Mouse (Mus musculus) embryonic facial prominence, embryonic 15.5 days (tissue): ENCODE data around the gene Nap1l1. TPM values are rescaled to one million over a fixed set of nuclear protein-coding genes. Genes with fewer than 3 reads are reported as not detected.

Source experiments
- ATAC-seq: fragments of 200-750 bp; cut with Nextera tagmentation; 2 replicates; pipeline ENCODE4 v1.8.0; 2017; ENCODE audit warnings: low read depth, moderate TSS enrichment; ENCODE audit not compliant: insufficient number of reproducible peaks, low FRiP score, low TSS enrichment
- H3K27ac ChIP-seq: fragments of 300-500 bp; sonication (generic); replicated peaks from 2 replicates; pipeline ENCODE4 v1.5.1; 2015; ENCODE audit warnings: mild to moderate bottlenecking, inconsistent platforms
- H3K27me3 ChIP-seq: fragments of 300-500 bp; sonication (generic); 2 replicates; pipeline ENCODE4 v1.6.1; 2015; ENCODE audit warnings: inconsistent platforms
- H3K36me3 ChIP-seq: fragments of 300-500 bp; sonication (generic); 2 replicates; pipeline ENCODE4 v1.6.1; 2015; ENCODE audit warnings: mild to moderate bottlenecking, inconsistent platforms
- H3K4me1 ChIP-seq: fragments of 300-500 bp; sonication (generic); 2 replicates; pipeline ENCODE4 v1.6.1; 2015; ENCODE audit warnings: inconsistent platforms
- H3K4me2 ChIP-seq: fragments of 300-500 bp; sonication (generic); replicated peaks from 2 replicates; pipeline ENCODE4 v1.6.1; 2015; ENCODE audit warnings: mild to moderate bottlenecking, inconsistent platforms
- H3K4me3 ChIP-seq: fragments of 300-500 bp; sonication (generic); replicated peaks from 2 replicates; pipeline ENCODE4 v1.5.1; 2015; ENCODE audit warnings: mild to moderate bottlenecking, inconsistent platforms
- H3K9ac ChIP-seq: fragments of 300-500 bp; sonication (generic); 2 replicates; pipeline ENCODE4 v1.6.1; 2015; ENCODE audit warnings: inconsistent platforms
- H3K9me3 ChIP-seq: fragments of 300-500 bp; sonication (generic); replicated peaks from 2 replicates; pipeline ENCODE4 v1.6.1; 2016; ENCODE audit warnings: inconsistent platforms
- WGBS: fragments of 180-500 bp; shearing (Covaris S2); methylation state at CpG from one replicate; pipeline ENCODE4 v1.1.7; 2015; 5-methylcytosine and 5-hydroxymethylcytosine counted together
- polyA plus RNA-seq: library from polyadenylated mRNA; unstranded; fragments of >200 nt; fragmentation: Nextera tagmentation; extraction: Ambion mirVana; gene quantifications from 2 replicates; pipeline ENCODE4 v1.2.1, GENCODE M21; 2015

Nap1l1 gene
- polyA plus RNA-seq, 1 experiment from 2014 or later = 198 TPM

DNA sequence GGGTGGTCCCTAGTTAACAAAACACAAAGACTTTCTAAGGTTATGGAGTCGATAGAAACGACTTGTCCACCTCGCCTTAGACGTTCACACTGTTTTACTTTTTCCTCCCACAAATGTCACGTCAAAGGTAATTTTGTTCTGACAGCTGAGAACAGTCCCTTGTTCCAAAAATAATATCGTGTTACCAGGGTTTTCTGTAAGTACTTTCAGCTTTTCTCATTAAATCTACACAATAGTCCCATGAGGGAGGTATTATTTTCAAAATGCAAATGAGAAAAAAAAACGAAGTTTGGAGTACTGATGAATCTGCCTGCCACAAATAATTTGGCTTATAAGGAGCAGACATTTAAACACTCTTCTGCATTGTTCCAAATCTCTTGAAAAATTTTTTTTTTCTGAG lies 14.9 kb upstream of the Nap1l1 start:
- H3K36me3 ChIP-seq = no peaks in the 10 kb centered on the region
- H3K27ac ChIP-seq = no peak overlapping the region
- no peak overlapping the region for H3K4me2 ChIP-seq
- H3K4me3 ChIP-seq = no peak overlapping the region
- no peaks in the 10 kb centered on the region for H3K27me3 ChIP-seq
- WGBS = 42% methylated on average over 7 of the region's 7 CpGs
- no peaks in the 10 kb centered on the region for H3K9me3 ChIP-seq
- H3K4me1 ChIP-seq = no peaks in the 10 kb centered on the region
- no peak overlapping the region for H3K9ac ChIP-seq
- ATAC-seq = no peak

DNA sequence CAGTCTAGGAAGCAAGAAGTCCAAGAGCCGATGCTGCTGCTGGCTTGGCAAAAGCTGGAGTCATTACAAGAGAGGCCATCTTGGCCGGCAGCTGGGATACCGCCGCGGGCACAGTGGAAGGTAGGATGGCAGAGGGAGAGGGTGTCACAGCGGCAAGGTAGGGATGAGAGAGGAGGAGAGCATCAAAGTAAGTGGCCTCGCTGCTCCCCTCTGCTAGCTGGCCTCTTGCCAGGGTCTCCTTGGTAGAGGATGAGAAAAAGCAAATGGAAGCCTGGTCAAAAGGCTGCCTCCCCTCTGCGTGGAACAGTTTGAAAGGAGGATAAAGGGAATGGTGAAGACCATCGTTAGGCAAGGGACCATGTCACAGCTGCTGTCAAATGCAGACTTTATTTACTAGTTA lies 14.0 kb upstream of the Nap1l1 start:
- WGBS = 75% methylated on average over 9 of the region's 9 CpGs
- no peaks in the 10 kb centered on the region for H3K36me3 ChIP-seq
- no peak overlapping the region for H3K27ac ChIP-seq
- H3K9ac ChIP-seq = no peak overlapping the region
- H3K9me3 ChIP-seq = no peaks in the 10 kb centered on the region
- no peak overlapping the region for H3K4me3 ChIP-seq
- no peak overlapping the region for H3K4me2 ChIP-seq
- no peaks in the 10 kb centered on the region for H3K27me3 ChIP-seq
- H3K4me1 ChIP-seq = no peaks in the 10 kb centered on the region
- no peak for ATAC-seq

DNA sequence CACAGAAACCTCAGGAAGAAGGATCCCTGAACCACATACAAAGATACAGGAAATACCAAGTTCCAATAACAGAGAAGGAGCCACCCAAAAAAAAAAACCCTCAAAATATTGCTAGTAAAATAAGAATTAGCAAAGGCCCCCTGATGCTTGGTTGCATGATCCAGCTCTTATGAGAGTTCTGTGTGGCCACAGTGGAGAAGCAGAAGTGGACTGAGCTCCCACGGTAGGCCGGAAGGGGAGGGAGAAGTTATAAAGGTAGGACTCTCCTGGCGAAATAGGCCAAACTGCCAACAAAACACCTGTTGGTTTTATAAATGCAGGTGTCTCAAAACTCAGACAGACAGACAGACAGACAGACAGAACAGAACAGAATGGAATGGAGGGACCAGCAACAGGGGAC lies 13.1 kb upstream of the Nap1l1 start:
- H3K4me3 ChIP-seq = no peak overlapping the region
- H3K36me3 ChIP-seq = no peaks in the 10 kb centered on the region
- H3K9me3 ChIP-seq = no peaks in the 10 kb centered on the region
- H3K27me3 ChIP-seq = no peaks in the 10 kb centered on the region
- no peak overlapping the region for H3K27ac ChIP-seq
- no peak overlapping the region for H3K9ac ChIP-seq
- no peaks in the 10 kb centered on the region for H3K4me1 ChIP-seq
- no peak overlapping the region for H3K4me2 ChIP-seq
- WGBS = 85% methylated on average over 3 of the region's 3 CpGs
- no peak for ATAC-seq

DNA sequence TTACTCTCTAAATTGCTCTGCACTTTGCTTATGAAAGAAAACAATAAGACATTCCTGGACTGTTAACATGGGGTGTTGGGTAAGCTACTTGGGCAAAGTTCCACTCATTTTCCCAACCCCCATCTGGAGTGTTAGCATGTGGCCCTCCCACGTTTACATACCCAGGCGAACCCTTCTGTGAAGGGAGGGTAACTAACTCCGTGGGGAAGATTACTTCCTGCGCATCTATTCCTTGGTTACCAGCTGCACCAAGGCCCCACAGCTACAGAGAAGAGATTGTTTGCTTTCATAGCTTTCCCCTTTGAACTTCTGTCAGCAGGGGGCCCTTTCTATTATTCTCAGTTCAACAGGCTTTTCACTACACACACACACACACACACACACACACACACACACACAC lies 12.6 kb upstream of the Nap1l1 start:
- Histone ChIP-seq H3K9ac (no peak overlapping the region), H3K27me3 (no peaks in the 10 kb centered on the region), H3K4me3 (no peak overlapping the region), H3K36me3 (no peaks in the 10 kb centered on the region), H3K4me1 (no peaks in the 10 kb centered on the region), H3K4me2 (no peak overlapping the region), H3K27ac (no peak overlapping the region), H3K9me3 (no peaks in the 10 kb centered on the region)
- 18% methylated on average over 4 of the region's 4 CpGs for WGBS
- no peak for ATAC-seq

DNA sequence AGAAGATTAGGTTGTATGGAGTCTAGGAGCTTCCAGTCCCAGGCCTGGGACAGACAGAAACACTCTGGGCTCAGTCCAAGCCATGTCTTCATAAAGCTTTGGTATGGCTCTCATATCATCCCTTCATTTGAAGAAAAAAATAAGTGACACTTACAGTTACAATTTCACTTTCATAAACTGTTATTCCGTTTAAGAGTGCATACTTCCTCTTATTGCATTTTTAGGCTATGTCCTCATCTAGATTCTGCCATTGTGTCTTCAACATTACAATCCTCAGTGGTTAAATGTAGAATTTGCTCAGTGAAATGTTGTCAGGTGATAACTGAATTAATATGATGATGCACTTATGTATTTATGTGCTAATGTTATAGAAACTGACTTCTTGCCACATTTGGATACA lies 8.2 kb upstream of the Nap1l1 start:
- Histone ChIP-seq H3K4me2 (no peak overlapping the region), H3K27me3 (no peaks in the 10 kb centered on the region), H3K9ac (no peak overlapping the region), H3K9me3 (no peaks in the 10 kb centered on the region), H3K36me3 (no peaks in the 10 kb centered on the region), H3K27ac (no peak overlapping the region), H3K4me1 (no peaks in the 10 kb centered on the region), H3K4me3 (no peak overlapping the region)
- 80% methylated on average over 1 of the region's 1 CpGs for whole genome bisulfite sequencing
- ATAC-seq = no peak

DNA sequence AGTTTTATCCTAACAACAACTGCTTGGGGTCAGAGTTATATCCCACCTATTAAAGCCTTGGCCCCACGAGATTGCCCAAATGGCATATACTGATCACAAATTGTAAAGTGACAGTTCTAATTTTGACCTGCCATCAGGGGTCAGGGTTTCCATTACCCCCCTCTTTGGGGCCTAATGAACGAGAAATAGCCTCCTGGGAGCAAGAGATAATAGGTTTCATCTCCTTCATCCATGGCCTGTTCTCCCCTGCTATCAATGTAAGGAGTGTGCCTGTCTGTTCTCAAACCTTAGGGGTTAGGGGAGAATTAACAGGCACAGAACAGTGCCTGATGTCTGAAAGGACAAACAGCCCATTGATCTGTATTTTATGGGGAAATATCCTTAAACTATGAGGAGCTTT lies 7.6 kb upstream of the Nap1l1 start:
- Histone ChIP-seq H3K4me3 (no peak overlapping the region), H3K36me3 (no peaks in the 10 kb centered on the region), H3K9me3 (no peaks in the 10 kb centered on the region), H3K9ac (no peak overlapping the region), H3K27me3 (no peaks in the 10 kb centered on the region), H3K4me1 (no peaks in the 10 kb centered on the region), H3K4me2 (no peak overlapping the region), H3K27ac (no peak overlapping the region)
- no peak for ATAC-seq
- WGBS = 54% methylated on average over 2 of the region's 2 CpGs

DNA sequence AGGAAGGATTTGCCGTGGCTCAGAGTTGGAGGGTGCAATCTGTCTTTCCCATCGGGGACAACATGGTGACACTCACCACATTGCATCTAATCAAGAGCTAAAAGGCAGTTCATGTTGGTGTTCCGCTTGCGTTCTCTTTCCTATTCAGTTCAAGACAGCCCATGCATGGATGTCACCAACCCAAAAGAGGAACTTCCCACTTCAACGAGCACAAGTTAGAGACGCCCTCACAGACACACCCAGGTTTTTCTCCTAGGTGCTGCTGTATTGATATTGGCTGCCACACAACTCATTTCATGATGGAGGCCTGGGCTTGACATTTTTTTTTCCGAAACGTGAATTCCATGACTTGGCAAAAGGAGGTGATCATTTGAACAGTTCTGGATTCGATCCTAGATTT lies 1.9 kb upstream of the Nap1l1 start:
- H3K4me3 ChIP-seq = no peak overlapping the region
- H3K27me3 ChIP-seq = no peaks in the 10 kb centered on the region
- no peak overlapping the region for H3K4me2 ChIP-seq
- no peak for ATAC-seq
- no peaks in the 10 kb centered on the region for H3K36me3 ChIP-seq
- H3K9me3 ChIP-seq = no peaks in the 10 kb centered on the region
- WGBS = 83% methylated on average over 9 of the region's 9 CpGs
- H3K27ac ChIP-seq = no peak overlapping the region
- no peak overlapping the region for H3K9ac ChIP-seq
- peaks cover 20% of the 10 kb centered on the region for H3K4me1 ChIP-seq

DNA sequence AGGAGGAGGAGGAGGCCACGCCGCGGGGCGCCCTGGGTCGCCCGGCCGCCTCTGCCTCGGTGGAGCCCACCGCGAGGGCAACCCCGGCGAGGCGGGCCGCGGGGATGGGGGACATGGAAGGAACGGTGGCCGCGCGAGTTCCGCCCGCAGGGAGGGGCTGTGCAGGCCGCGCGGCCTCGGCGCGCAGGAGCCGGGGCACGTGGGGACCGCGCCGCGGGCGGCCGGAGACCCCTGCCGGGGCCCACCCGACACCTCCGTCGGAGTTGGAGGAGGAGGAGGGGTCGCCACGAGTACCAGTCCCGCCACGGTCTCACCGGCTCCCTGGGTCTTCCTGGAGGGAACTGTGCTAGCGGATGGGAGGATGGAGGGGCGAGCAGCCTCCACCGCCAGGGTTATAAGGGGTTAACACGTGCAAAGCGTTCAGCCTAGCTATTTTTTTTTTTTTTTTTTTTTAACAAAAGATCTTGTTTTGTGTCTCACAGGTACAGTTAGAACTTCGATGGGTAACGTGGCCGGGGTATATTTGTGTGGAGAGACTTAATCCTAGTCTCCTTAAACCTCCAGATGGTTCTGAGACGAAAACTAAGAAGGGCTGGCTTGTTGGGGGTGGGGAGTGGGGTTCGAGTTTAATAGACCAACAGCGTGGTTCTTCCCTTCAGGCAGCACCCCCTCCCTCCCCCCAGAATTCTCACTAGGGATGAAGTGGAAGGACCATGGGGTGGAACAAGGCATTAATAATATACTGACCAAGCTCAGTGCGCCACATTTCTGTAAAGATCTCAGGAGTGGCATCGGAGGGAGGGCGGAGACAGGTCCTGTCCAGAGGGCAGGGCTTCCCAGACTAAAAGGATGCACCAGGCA lies 718 bp downstream of the Nap1l1 start:
- H3K4me1 ChIP-seq = peaks cover 25% of the 10 kb centered on the region
- peak; percentile 78 for ATAC-seq
- H3K27me3 ChIP-seq = no peaks in the 10 kb centered on the region
- WGBS = under 1% methylated on average over 53 of the region's 58 CpGs
- no peaks in the 10 kb centered on the region for H3K9me3 ChIP-seq
- peak overlapping the region; percentile 93 for H3K27ac ChIP-seq
- peak overlapping the region; percentile 98 for H3K9ac ChIP-seq
- H3K4me2 ChIP-seq = peak overlapping the region; percentile 86
- H3K36me3 ChIP-seq = no peaks in the 10 kb centered on the region
- peak overlapping the region; percentile 93 for H3K4me3 ChIP-seq

DNA sequence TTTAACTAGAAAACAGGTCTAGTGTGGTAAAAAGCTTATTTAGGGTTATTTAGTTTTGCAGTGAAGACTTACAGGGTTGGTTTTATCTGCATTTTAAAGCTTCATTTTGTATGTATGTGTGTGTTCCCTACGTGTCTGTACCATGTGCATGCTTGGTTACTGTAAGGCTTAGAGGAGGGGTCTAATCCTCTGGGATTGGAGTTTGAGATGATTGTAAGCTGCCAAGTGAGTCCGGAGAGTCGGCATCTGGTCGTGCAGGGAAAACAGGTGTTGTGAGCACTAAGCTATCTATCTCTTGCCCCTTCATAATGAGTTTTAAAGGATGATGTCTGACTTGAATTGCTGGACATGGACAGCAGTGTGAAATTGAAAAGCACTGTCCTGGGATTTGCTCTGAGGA lies 3.3 kb downstream of the Nap1l1 start:
- no peak overlapping the region for H3K9ac ChIP-seq
- no peaks in the 10 kb centered on the region for H3K27me3 ChIP-seq
- H3K4me1 ChIP-seq = peaks cover 25% of the 10 kb centered on the region
- no peak overlapping the region for H3K4me2 ChIP-seq
- H3K9me3 ChIP-seq = no peaks in the 10 kb centered on the region
- no peak for ATAC-seq
- H3K27ac ChIP-seq = no peak overlapping the region
- 34% methylated on average over 4 of the region's 4 CpGs for WGBS
- H3K36me3 ChIP-seq = peaks cover 2% of the 10 kb centered on the region
- H3K4me3 ChIP-seq = 0 out of 2 replicates have a peak overlapping the region, but pooled peaks have one; percentile 5

DNA sequence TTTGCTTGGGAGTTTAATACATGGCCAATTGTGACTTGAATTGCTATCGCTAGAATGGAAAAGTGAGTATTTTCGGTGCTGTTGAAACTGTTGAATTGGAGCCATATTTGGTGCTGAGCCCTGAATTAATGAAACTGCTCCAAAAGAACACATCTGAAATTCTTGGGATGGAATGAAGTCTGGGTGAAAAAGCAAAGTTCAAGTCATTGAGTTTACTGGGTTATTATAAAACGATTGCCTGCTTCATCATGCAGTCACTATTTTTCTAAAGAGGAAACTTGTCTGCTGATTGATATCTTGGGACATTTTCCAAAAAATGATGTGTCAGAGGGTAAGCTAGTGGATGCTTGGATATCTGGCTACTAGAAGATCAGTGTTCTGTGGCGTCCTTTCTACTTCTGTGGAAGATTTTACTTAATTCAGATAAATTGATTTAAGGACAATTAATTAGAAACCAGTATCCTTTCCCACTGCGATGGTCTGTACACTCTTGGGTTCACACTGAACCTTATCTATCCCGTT lies 4.0 kb downstream of the Nap1l1 start:
- no peak for ATAC-seq
- no peak overlapping the region for H3K27ac ChIP-seq
- H3K9me3 ChIP-seq = no peaks in the 10 kb centered on the region
- peaks cover 25% of the 10 kb centered on the region for H3K4me1 ChIP-seq
- 80% methylated on average over 6 of the region's 6 CpGs for WGBS
- H3K9ac ChIP-seq = no peak overlapping the region
- H3K4me3 ChIP-seq = no peak overlapping the region
- peaks cover 9% of the 10 kb centered on the region for H3K36me3 ChIP-seq
- H3K27me3 ChIP-seq = no peaks in the 10 kb centered on the region
- no peak overlapping the region for H3K4me2 ChIP-seq

DNA sequence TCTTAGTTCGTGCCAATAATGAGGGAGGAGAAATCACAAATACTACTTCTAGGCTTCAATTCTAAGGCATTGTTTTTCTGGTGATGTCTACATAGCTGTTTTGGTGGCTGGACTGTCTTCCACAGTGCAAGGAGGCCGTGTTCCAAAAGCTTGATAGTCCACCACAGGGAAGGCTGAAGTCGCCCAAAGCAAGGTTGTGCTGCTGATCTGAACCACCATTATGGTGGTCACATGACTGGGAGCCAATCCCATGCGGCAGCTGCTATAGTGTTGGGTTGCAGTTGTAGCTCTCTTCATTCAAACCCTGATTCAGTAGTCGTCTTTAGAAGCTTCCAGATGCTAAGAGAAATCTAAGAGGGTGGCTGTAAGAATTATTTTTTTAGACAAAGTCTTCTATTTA lies 6.6 kb downstream of the Nap1l1 start:
- Histone ChIP-seq H3K4me3 (no peak overlapping the region), H3K27ac (no peak overlapping the region), H3K4me2 (no peak overlapping the region), H3K9me3 (no peaks in the 10 kb centered on the region), H3K27me3 (no peaks in the 10 kb centered on the region), H3K9ac (no peak overlapping the region), H3K36me3 (peaks cover 19% of the 10 kb centered on the region), H3K4me1 (peaks cover 13% of the 10 kb centered on the region)
- 75% methylated on average over 5 of the region's 5 CpGs for WGBS
- ATAC-seq = no peak

DNA sequence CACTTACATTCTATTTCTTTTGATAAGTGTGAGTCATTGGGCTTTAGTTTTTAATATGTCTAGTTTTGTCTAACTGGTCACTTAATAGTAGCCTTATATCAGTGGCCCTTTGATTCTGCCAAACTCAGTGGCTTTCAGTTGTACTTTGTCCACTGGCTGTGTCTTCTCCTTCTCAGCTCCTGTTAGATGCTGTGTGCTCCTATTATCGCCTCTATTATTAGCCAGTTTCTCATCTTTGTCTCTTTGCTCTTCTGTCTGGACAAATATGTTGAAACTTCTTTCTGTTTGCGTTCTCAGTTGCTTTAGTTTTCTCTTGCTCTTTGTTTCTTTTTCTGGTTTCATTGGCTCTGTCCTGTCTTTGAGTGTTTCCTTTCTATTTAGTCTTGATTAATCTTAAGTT lies 9.6 kb downstream of the Nap1l1 start:
- H3K27me3 ChIP-seq = no peaks in the 10 kb centered on the region
- H3K36me3 ChIP-seq = peaks cover 43% of the 10 kb centered on the region
- no peak overlapping the region for H3K9ac ChIP-seq
- H3K27ac ChIP-seq = no peak overlapping the region
- 92% methylated on average over 2 of the region's 2 CpGs for WGBS
- no peaks in the 10 kb centered on the region for H3K4me1 ChIP-seq
- H3K4me3 ChIP-seq = no peak overlapping the region
- no peak for ATAC-seq
- H3K9me3 ChIP-seq = no peaks in the 10 kb centered on the region
- H3K4me2 ChIP-seq = no peak overlapping the region
